Mouse (Mus musculus): ENCODE data around the gene Irf8.

DNA sequence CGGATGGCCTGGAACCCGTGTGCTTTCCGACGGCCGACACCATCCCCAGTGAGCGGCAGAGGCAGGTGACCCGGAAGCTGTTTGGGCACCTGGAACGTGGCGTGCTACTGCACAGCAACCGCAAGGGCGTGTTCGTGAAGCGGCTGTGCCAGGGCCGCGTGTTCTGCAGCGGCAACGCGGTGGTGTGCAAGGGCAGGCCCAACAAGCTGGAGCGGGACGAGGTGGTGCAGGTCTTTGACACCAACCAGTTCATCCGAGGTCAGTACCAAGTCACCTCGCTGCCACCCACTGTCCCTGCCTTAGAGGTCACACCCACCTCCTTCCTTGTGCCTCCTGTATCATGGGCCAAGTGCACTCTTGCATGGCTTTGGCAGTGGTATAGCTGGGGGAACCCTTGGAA is 17.3 kb downstream of the Irf8 start:
- TF ChIP-seq CTCF (IDR thresholded peaks at IDR 0.05; ENCODE audit: borderline replicate concordance, insufficient read depth, low read depth, low read length): no peak
- TF ChIP-seq POLR2A (IDR thresholded peaks at IDR 0.05; ENCODE audit: borderline replicate concordance, insufficient read depth, low read length): no peak
